Mouse (Mus musculus) heart, postnatal 0 days (tissue): ENCODE data around the gene Fam168a.

Experiments used
- CTCF ChIP-seq: IDR thresholded peaks from 2 replicates; pipeline ENCODE4 v1.5.1; 2016; ENCODE audit warnings: antibody characterized with exemption, control low read depth, low read depth
- EP300 ChIP-seq: IDR thresholded peaks from 2 replicates; pipeline ENCODE4 v1.6.1; 2016; ENCODE audit warnings: antibody characterized with exemption, low read depth

- peak; percentile 76 for TF ChIP-seq CTCF
- no peak for TF ChIP-seq EP300
Observed at GRCm38 (mm10) chr7:100848744-100849143, 142.3 kb downstream of the Fam168a start.
